Mouse (Mus musculus) limb, embryonic 15.5 days (tissue): ENCODE results near the gene Tada2a. TPM values are rescaled to one million over a fixed set of nuclear protein-coding genes. Genes with fewer than 3 reads are reported as not detected.

Experiments
- ATAC-seq: fragments of 200-750 bp; cut with Nextera tagmentation; 2 replicates; pipeline ENCODE4 v1.8.0; 2017; ENCODE audit warnings: low read depth, moderate TSS enrichment; ENCODE audit not compliant: insufficient number of reproducible peaks, low FRiP score, low TSS enrichment
- H3K27ac ChIP-seq: fragments of 300-500 bp; sonication (generic); 2 replicates; pipeline ENCODE4 v1.5.1; 2015; ENCODE audit warnings: moderate library complexity, mild to moderate bottlenecking, inconsistent platforms
- H3K27me3 ChIP-seq: fragments of 300-500 bp; sonication (generic); 2 replicates; pipeline ENCODE4 v1.6.1; 2015; ENCODE audit warnings: inconsistent platforms
- H3K36me3 ChIP-seq: fragments of 300-500 bp; sonication (generic); 2 replicates; pipeline ENCODE4 v1.6.1; 2015; ENCODE audit warnings: inconsistent platforms
- H3K4me1 ChIP-seq: fragments of 300-500 bp; sonication (generic); 2 replicates; pipeline ENCODE4 v1.6.1; 2015; ENCODE audit warnings: inconsistent platforms
- H3K4me2 ChIP-seq: fragments of 300-500 bp; sonication (generic); 2 replicates; pipeline ENCODE4 v1.6.1; 2015; ENCODE audit warnings: mild to moderate bottlenecking, inconsistent platforms
- H3K4me3 ChIP-seq: fragments of 300-500 bp; sonication (generic); 2 replicates; pipeline ENCODE4 v1.5.1; 2015; ENCODE audit warnings: mild to moderate bottlenecking, inconsistent platforms
- H3K9ac ChIP-seq: fragments of 300-500 bp; sonication (generic); 2 replicates; pipeline ENCODE4 v1.6.1; 2015; ENCODE audit warnings: inconsistent platforms
- H3K9me3 ChIP-seq: fragments of 300-500 bp; sonication (generic); 2 replicates; pipeline ENCODE4 v1.6.1; 2016; ENCODE audit warnings: inconsistent platforms
- WGBS: fragments of 180-500 bp; shearing (Covaris S2); methylation state at CpG from one replicate; pipeline ENCODE4 v1.1.7; 2015; 5-methylcytosine and 5-hydroxymethylcytosine counted together
- polyA plus RNA-seq: library from polyadenylated mRNA; unstranded; fragments of >200 nt; fragmentation: Nextera tagmentation; extraction: Ambion mirVana; gene quantifications from 2 replicates; pipeline ENCODE4 v1.2.1, GENCODE M21; 2015

Tada2a gene
- polyA plus RNA-seq, 1 experiment from 2014 or later, result 32.8 TPM

GRCm38 (mm10) chr11:84141752-84142151, 12.4 kb upstream of the Tada2a start:
- Histone ChIP-seq H3K27ac (no peak overlapping the region), H3K36me3 (no peaks in the 10 kb centered on the region), H3K4me2 (no peak overlapping the region), H3K4me1 (no peaks in the 10 kb centered on the region), H3K9ac (no peak overlapping the region), H3K9me3 (no peaks in the 10 kb centered on the region), H3K4me3 (no peak overlapping the region), H3K27me3 (no peaks in the 10 kb centered on the region)
- ATAC-seq, result no peak
- WGBS, result 56% methylated on average over 2 of the region's 2 CpGs

DNA sequence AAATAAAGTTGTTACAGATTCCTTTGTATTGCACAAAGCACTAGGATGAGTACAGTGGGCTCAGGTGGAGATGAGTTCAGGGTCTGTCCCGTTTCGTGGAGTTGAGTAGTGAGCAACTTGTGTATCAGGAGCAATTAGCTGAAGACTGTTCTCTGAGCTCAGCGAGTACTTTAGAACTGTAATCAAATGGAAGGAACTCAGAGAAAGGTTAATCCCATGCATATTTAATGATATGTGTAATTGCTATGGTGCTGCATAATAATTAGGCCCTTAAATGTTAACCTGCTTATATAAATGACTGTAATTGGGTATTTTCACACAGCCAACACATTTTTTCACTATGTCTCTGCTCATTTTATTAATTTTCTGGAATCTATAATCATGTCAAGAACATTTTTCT, 7.1 kb upstream of the Tada2a start:
- Histone ChIP-seq H3K27ac (no peak overlapping the region), H3K9ac (no peak overlapping the region), H3K9me3 (no peaks in the 10 kb centered on the region), H3K4me1 (no peaks in the 10 kb centered on the region), H3K27me3 (no peaks in the 10 kb centered on the region), H3K4me2 (no peak overlapping the region), H3K4me3 (no peak overlapping the region), H3K36me3 (no peaks in the 10 kb centered on the region)
- 71% methylated on average over 3 of the region's 3 CpGs for WGBS
- no peak for ATAC-seq

DNA sequence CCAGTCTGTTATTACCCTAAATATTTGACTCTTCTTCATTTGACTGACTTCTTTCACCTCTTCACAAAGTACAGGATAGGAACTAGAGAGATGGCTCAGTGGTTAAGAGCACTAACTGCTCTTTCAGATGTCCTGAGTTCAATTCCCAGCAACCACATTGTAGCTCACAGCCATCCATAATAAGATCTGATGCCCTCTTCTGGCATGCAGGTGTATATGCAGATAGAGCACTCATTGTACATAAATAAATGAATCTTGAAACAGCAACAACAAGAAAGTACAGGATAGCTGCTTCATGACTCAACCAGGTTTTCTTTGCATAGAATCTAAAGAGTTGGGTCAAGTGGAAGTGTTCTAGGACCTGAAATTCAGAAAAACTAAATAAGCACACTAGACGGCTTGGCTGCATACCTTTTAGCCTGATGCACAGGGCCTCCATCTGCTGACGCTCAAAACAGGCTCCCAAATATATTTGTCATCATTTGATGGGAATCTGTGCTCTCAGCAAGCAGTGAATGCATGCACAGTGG, 5.0 kb upstream of the Tada2a start:
- Histone ChIP-seq H3K9me3 (no peaks in the 10 kb centered on the region), H3K27me3 (no peaks in the 10 kb centered on the region), H3K27ac (no peak overlapping the region), H3K4me1 (peaks cover 6% of the 10 kb centered on the region), H3K4me2 (no peak overlapping the region), H3K9ac (no peak overlapping the region), H3K4me3 (no peak overlapping the region), H3K36me3 (no peaks in the 10 kb centered on the region)
- ATAC-seq, result no peak
- WGBS, result 87% methylated on average over 2 of the region's 2 CpGs

DNA sequence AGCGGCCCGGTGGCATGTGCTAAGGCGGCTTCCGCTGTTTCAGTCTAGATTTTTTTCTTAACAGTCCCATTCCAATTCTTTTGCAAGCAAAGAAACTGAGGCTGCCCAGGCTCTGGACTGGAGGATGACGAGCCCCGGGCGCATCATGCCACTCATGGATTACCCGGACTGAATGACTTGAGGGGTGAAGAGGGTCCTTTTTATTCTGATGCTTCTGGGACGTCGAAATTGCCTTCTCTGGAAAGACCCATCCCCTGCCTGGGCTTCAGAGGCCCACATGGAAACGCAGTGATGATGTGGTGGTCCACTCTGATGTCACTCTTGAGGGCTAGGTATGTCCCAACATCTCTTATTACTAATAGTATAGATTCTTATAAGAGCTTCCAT, 392 bp upstream of the Tada2a start:
- Histone ChIP-seq H3K36me3 (peaks cover 21% of the 10 kb centered on the region), H3K4me1 (peaks cover 9% of the 10 kb centered on the region), H3K4me2 (peak overlapping the region; percentile 83), H3K9me3 (no peaks in the 10 kb centered on the region), H3K9ac (peak overlapping the region; percentile 64), H3K4me3 (peak overlapping the region; percentile 58), H3K27ac (no peak overlapping the region), H3K27me3 (no peaks in the 10 kb centered on the region)
- 4% methylated on average over 11 of the region's 11 CpGs for WGBS
- ATAC-seq, result no peak

- peaks cover 9% of the 10 kb centered on the region for H3K4me1 ChIP-seq
- no peak overlapping the region for H3K4me3 ChIP-seq
- 84% methylated on average over 4 of the region's 4 CpGs for WGBS
These were observed 1.4 kb downstream of the Tada2a start for GRCm38 (mm10) chr11:84127977-84128376.

DNA sequence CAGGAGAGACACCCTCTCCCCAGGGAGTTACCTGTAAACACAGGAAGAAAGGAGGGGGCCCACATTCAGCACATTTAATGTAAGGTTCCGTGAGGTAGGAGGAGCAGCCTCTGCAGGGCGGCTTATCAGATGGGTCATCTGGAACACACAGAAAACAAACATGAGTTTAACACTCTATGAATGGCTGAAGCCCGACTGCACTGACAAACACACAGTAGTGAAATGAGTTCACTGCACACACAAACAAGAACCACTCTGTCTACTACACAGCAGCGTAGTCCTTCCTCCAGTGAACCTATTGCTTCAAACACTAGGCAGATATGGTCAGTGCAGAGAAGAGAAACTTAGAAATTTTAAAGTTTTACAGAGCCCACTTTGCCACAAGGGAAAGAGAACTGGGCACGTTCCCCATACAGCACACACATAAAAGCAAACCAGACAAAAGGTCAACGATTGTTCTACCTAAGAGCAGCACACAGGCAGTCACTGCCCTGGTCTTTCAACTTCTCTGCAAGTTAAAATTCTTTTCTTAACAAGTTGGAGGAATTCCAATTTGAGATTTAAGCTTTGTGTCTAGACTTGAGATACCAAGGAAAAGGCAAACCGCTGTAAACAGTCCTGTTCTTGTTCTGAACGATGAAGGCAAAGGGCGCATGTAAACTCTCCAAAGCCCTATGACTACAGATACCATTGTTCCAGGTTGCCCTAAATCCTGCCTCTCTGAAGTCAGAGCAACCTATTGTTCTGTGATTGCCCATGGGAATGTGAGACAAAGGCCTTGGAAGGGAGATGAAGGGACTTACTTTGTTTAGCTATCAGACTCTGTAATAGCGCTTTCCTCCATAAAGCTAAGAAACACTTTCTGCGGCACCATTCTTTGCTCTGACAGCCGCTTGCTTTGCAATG, 8.1 kb downstream of the Tada2a start:
- Histone ChIP-seq H3K4me1 (no peaks in the 10 kb centered on the region), H3K4me2 (no peak overlapping the region), H3K4me3 (no peak overlapping the region), H3K27ac (no peak overlapping the region), H3K36me3 (peaks cover 81% of the 10 kb centered on the region), H3K27me3 (no peaks in the 10 kb centered on the region), H3K9ac (no peak overlapping the region), H3K9me3 (no peaks in the 10 kb centered on the region)
- WGBS, result 83% methylated on average over 12 of the region's 12 CpGs
- ATAC-seq, result no peak

More at GRCm38 (mm10) chr11:84127977-84128376, 1.4 kb downstream of the Tada2a start:
- Histone ChIP-seq H3K36me3 (peaks cover 28% of the 10 kb centered on the region), H3K27me3 (no peaks in the 10 kb centered on the region), H3K27ac (no peak overlapping the region), H3K4me2 (no peak overlapping the region), H3K9me3 (no peaks in the 10 kb centered on the region), H3K9ac (no peak overlapping the region)
- ATAC-seq, result no peak

- 70% methylated on average over 4 of the region's 4 CpGs for WGBS
- Histone ChIP-seq H3K27me3 (no peaks in the 10 kb centered on the region), H3K36me3 (peaks cover 77% of the 10 kb centered on the region), H3K9ac (no peak overlapping the region), H3K4me3 (no peak overlapping the region), H3K9me3 (no peaks in the 10 kb centered on the region), H3K27ac (no peak overlapping the region), H3K4me1 (no peaks in the 10 kb centered on the region), H3K4me2 (no peak overlapping the region)
- ATAC-seq, result no peak
These were observed 12.0 kb downstream of the Tada2a start for GRCm38 (mm10) chr11:84117431-84117830.

DNA sequence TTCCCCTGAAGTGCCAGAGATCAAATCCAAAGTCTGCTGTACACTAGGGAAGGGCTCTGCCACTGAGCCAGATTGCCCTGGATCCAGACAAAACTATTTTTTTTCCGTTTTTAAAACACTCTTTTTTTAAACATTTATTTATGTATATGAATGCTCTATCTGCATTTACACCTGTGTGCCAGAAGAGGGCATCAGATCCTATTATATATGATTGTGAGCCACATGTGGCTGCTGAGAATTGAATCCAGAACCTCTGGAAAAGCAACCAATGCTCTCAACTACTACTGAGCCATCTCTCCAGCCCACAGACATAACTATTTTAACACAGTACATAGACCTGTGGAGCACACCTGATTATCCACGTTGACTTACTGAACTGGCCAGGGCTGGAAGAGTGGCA, 13.2 kb downstream of the Tada2a start:
- no peak for ATAC-seq
- WGBS, result 73% methylated on average over 2 of the region's 2 CpGs

DNA sequence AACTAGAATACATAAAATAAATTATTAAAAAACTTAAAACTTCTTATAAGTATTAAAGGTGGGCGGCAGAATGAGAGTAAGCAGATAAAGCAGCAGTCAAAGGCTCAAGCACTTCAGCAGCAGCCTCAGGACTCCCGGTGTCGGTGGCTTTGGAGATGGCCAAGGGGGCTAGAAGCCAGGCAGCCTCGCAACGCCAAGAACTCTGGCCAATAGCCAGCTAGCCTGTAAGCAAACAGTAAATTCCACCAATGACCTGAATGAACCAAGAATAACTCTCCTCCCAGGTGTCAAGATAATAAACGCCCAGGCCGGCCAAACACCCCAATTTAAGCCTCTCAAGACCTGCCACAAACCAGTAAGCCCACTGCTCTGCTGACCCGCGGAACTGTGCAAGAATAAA, 13.8 kb downstream of the Tada2a start:
- 73% methylated on average over 9 of the region's 9 CpGs for WGBS
- Histone ChIP-seq H3K4me1 (no peaks in the 10 kb centered on the region), H3K27me3 (no peaks in the 10 kb centered on the region), H3K4me2 (no peak overlapping the region), H3K9ac (no peak overlapping the region), H3K4me3 (no peak overlapping the region), H3K9me3 (no peaks in the 10 kb centered on the region), H3K36me3 (peaks cover 67% of the 10 kb centered on the region), H3K27ac (no peak overlapping the region)
- ATAC-seq, result no peak

More for the DNA sequence above, 13.2 kb downstream of the Tada2a start:
- H3K27me3 ChIP-seq, result no peaks in the 10 kb centered on the region
- H3K4me3 ChIP-seq, result no peak overlapping the region
- no peak overlapping the region for H3K27ac ChIP-seq
- H3K9ac ChIP-seq, result no peak overlapping the region
- no peaks in the 10 kb centered on the region for H3K9me3 ChIP-seq
- peaks cover 69% of the 10 kb centered on the region for H3K36me3 ChIP-seq
- H3K4me1 ChIP-seq, result no peaks in the 10 kb centered on the region
- no peak overlapping the region for H3K4me2 ChIP-seq

DNA sequence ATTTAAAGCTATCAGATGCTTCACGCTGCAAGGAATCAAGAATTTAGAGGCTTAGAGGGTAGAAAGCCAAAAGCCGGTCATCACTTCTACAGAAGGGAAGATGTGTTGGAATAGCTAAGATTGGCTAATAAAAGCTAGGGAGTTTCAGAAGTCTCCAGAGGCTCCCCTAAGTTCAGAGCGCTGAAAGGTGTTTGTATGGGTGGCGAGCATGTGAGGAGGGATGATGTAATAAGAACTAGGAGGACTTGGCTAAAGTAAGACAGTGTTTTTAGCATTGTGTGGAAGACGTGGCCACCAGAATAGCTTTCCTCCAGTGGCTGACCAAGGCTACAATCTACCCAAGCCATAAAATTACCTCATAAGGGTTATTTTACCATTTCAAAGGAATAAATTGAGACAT, 15.8 kb downstream of the Tada2a start:
- Histone ChIP-seq H3K27ac (no peak overlapping the region), H3K4me3 (no peak overlapping the region), H3K27me3 (no peaks in the 10 kb centered on the region), H3K9me3 (no peaks in the 10 kb centered on the region), H3K9ac (no peak overlapping the region), H3K4me2 (no peak overlapping the region), H3K36me3 (peaks cover 60% of the 10 kb centered on the region), H3K4me1 (no peaks in the 10 kb centered on the region)
- 82% methylated on average over 5 of the region's 5 CpGs for WGBS
- ATAC-seq, result no peak

DNA sequence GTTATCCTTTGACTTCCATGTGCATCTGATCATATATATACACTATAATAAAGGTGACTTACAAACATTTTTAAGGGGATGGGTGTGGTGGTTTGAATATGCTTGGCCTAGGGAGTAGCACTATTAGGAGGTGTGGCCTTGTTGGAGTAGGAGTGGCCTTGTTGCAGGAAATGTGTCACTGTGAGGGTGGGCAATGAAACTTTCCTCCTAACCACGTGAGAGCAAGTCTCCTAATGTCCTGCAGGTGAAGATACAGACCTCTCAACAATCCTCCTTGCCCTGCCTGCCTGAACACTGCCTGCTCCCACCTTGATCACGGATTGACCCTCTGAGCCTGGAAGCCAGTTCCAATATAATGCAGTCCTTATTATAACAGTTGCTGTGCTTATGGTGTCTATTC, 22.3 kb downstream of the Tada2a start:
- H3K4me1 ChIP-seq, result no peaks in the 10 kb centered on the region
- H3K27ac ChIP-seq, result no peak overlapping the region
- ATAC-seq, result no peak
- no peaks in the 10 kb centered on the region for H3K9me3 ChIP-seq
- H3K4me2 ChIP-seq, result no peak overlapping the region
- peaks cover 81% of the 10 kb centered on the region for H3K36me3 ChIP-seq
- H3K27me3 ChIP-seq, result no peaks in the 10 kb centered on the region
- no peak overlapping the region for H3K9ac ChIP-seq
- no peak overlapping the region for H3K4me3 ChIP-seq
- 51% methylated on average over 2 of the region's 2 CpGs for WGBS

- ATAC-seq, result no peak
- Histone ChIP-seq H3K27me3 (no peaks in the 10 kb centered on the region), H3K4me1 (0 out of 2 replicates have a peak, but pooled peaks cover 3% of the 10 kb centered on the region), H3K27ac (no peak overlapping the region), H3K4me2 (no peak overlapping the region), H3K9me3 (no peaks in the 10 kb centered on the region), H3K36me3 (peaks cover 80% of the 10 kb centered on the region), H3K4me3 (no peak overlapping the region), H3K9ac (no peak overlapping the region)
- WGBS, result 91% methylated on average over 6 of the region's 6 CpGs
These were observed 25.4 kb downstream of the Tada2a start for GRCm38 (mm10) chr11:84104036-84104435.
